ENCODE assay signal across 21 mouse cellular contexts in genomic region chr8:92897794-92898193, GRCm38 (mm10). TPM values are rescaled to one million over a fixed set of nuclear protein-coding genes. Genes with fewer than 3 reads are reported as not detected.
DNase-seq lines count a peak whose midpoint lies in the region; ATAC-seq lines count a peak whose summit lies in the region.
"Had no signal": no experiment of that assay in that cellular context is flagged by ENCODE, and none has a peak within 500 bp of the region (broad histone marks: within the 10 kb centered on the region; RNA-seq: fewer than 3 reads in every experiment).

No protein-coding gene starts in this region.

- no peaks in the 10 kb centered on the region for H3K9me3 ChIP-seq in heart, embryonic 13.5 days
- H3K9me3 ChIP-seq: embryonic facial prominence, embryonic 10.5 days; embryonic facial prominence, embryonic 12.5 days; forebrain, embryonic 13.5 days; forebrain, embryonic 15.5 days had no signal

- no peak for ATAC-seq in heart, embryonic 13.5 days (ENCODE audit: extremely low read depth, insufficient number of reproducible peaks, low FRiP score, low TSS enrichment)
- ATAC-seq in granulocyte monocyte progenitor cell, adult 5-6 weeks (replicated peaks; ENCODE audit: poor library complexity, severe bottlenecking), result 0 out of 2 replicates have a peak, but pooled peaks have one; percentile 46
- ATAC-seq in megakaryocyte progenitor cell, adult 5-6 weeks (replicated peaks; ENCODE audit: poor library complexity), result peak; percentile 48; the same call in 1 of the 2 replicates
- ATAC-seq in inflammation-experienced regulatory T-cells, adult 6 months, result no peak
- ATAC-seq: forebrain, embryonic 13.5 days; forebrain, embryonic 15.5 days had no signal

- no peaks in the 10 kb centered on the region for H3K36me3 ChIP-seq in heart, embryonic 13.5 days
- H3K36me3 ChIP-seq: embryonic facial prominence, embryonic 10.5 days; embryonic facial prominence, embryonic 12.5 days; forebrain, embryonic 15.5 days had no signal

- H3K27me3 ChIP-seq in heart, embryonic 13.5 days (replicated peaks), result no peaks in the 10 kb centered on the region
- H3K27me3 ChIP-seq: embryonic facial prominence, embryonic 12.5 days; forebrain, embryonic 13.5 days; forebrain, embryonic 15.5 days had no signal

- WGBS in heart, embryonic 13.5 days, result 79% methylated on average over 4 of the region's 4 CpGs

- 0 out of 2 replicates have a peak, but pooled peaks cover 5% of the 10 kb centered on the region for H3K4me1 ChIP-seq in heart, embryonic 13.5 days
- H3K4me1 ChIP-seq: embryonic facial prominence, embryonic 12.5 days; forebrain, embryonic 13.5 days; forebrain, embryonic 15.5 days had no signal

- H3K27ac ChIP-seq in heart, embryonic 13.5 days (replicated peaks), result 0 out of 2 replicates have a peak overlapping the region, but pooled peaks have one; percentile 59
- H3K27ac ChIP-seq: embryonic facial prominence, embryonic 10.5 days; embryonic facial prominence, embryonic 12.5 days; forebrain, embryonic 13.5 days; forebrain, embryonic 15.5 days had no signal

- H3K4me3 ChIP-seq in heart, embryonic 13.5 days, result no peak overlapping the region
- H3K4me3 ChIP-seq: embryonic facial prominence, embryonic 10.5 days; embryonic facial prominence, embryonic 12.5 days; forebrain, embryonic 13.5 days; forebrain, embryonic 15.5 days had no signal

- DNase-seq in heart, adult 18-20 months, result no peak
- DNase-seq in left cerebral cortex, postnatal 36 days (ENCODE audit: low spot score in 2 of 2), result no peak
- DNase-seq: adrenal gland, adult 2 months; adrenal gland, postnatal 10 days; adrenal gland, postnatal 25 days; cerebellum, adult 11 months; cerebellum, adult 18-20 months; cerebellum, adult 8-10 months; cerebellum, adult 9-11 months; cerebellum, postnatal 14 days; cerebellum, postnatal 36 days had no signal

- intact Hi-C loops in left cerebral cortex, postnatal 36 days (cut with DNase I), result no loop called here

- H3K4me2 ChIP-seq in heart, embryonic 13.5 days, result no peak overlapping the region
- H3K4me2 ChIP-seq: embryonic facial prominence, embryonic 12.5 days; forebrain, embryonic 13.5 days; forebrain, embryonic 15.5 days had no signal

- H3K9ac ChIP-seq in heart, embryonic 13.5 days, result no peak overlapping the region
- H3K9ac ChIP-seq: embryonic facial prominence, embryonic 12.5 days; forebrain, embryonic 13.5 days; forebrain, embryonic 15.5 days had no signal

RNA-seq across cellular contexts. Expression of gene Capns2, which starts 3.4 kb away (rescaled TPM):
- 0.29 TPM in 1 of 2 replicates, not detected in the other for polyA plus RNA-seq in heart, embryonic 13.5 days (2015; fragmentation: Nextera tagmentation; extraction: Ambion mirVana)
- not detected for total RNA-seq in heart, adult 18-20 months (2021)
- total RNA-seq in granulocyte monocyte progenitor cell, adult 5-6 weeks (2014; fragmentation: Nextera tagmentation), result 4.2 TPM in 1 of 2 replicates, not detected in the other
- 0.98 and 1.7 TPM in 2 replicates for total RNA-seq in granulocyte monocyte progenitor cell, adult 5-6 weeks (2017)
- total RNA-seq in megakaryocyte progenitor cell, adult 5-6 weeks (2015), result 0.37 and 0.85 TPM in 2 replicates
- not detected in 2 replicates for total RNA-seq in megakaryocyte progenitor cell, adult 5-6 weeks (2017)
- 1 to 10 TPM in 1 of 2 experiments, under 1 TPM in 1; 0.64 to 1.1 TPM for total RNA-seq in left cerebral cortex, postnatal 36 days (2021)
- not detected for polyA plus RNA-seq in inflammation-experienced regulatory T-cells, adult 6 months (2017; shearing (Covaris generic))
- total RNA-seq: adrenal gland, postnatal 25 days had no signal
- polyA plus RNA-seq: adrenal gland, adult 2 months; C2C12; embryonic facial prominence, embryonic 10.5 days; forebrain, embryonic 11.5 days; forebrain, embryonic 13.5 days had no signal

RNA-seq across cellular contexts. Expression of gene Lpcat2, which starts 42.7 kb away (rescaled TPM):
- polyA plus RNA-seq in heart, embryonic 13.5 days (2015; fragmentation: Nextera tagmentation; extraction: Ambion mirVana), result 3.5 and 3.9 TPM in 2 replicates
- 1 to 10 TPM; 1.1 to 1.2 TPM for total RNA-seq in heart, adult 18-20 months (2021)
- 11.0 and 13.8 TPM in 2 replicates for total RNA-seq in granulocyte monocyte progenitor cell, adult 5-6 weeks (2014; fragmentation: Nextera tagmentation)
- total RNA-seq in granulocyte monocyte progenitor cell, adult 5-6 weeks (2017), result 9.9 and 14.6 TPM in 2 replicates
- total RNA-seq in megakaryocyte progenitor cell, adult 5-6 weeks (2015), result 12.9 and 16.5 TPM in 2 replicates
- 10.0 and 12.0 TPM in 2 replicates for total RNA-seq in megakaryocyte progenitor cell, adult 5-6 weeks (2017)
- 1 to 10 TPM; 9.2 to 9.6 TPM for total RNA-seq in left cerebral cortex, postnatal 36 days (2021)
- under 1 TPM in 2 of 3 experiments, not detected in 1; 0.21 to 0.26 TPM for polyA plus RNA-seq in inflammation-experienced regulatory T-cells, adult 6 months (2017; shearing (Covaris generic))

Comparison
In these comparisons a context has a peak if more than half of its experiments do, and no peak if none do; other contexts are left out.
1. ATAC-seq: peak in granulocyte monocyte progenitor cell, adult 5-6 weeks (single experiment) and megakaryocyte progenitor cell, adult 5-6 weeks (single experiment); none in heart, embryonic 13.5 days (single experiment) and inflammation-experienced regulatory T-cells, adult 6 months (single experiment).
2. RNA of gene Lpcat2, which starts 42.7 kb away (total RNA-seq): 10.0 to 16.5 TPM in megakaryocyte progenitor cell, adult 5-6 weeks, 9.9 to 14.6 TPM in granulocyte monocyte progenitor cell, adult 5-6 weeks and 9.2 to 9.6 TPM in left cerebral cortex, postnatal 36 days; 1.1 to 1.2 TPM in heart, adult 18-20 months; every median in the first group is over 4 times any median in the second.